Mouse (Mus musculus): ENCODE measurements around the gene Dcaf17. TPM values are rescaled to one million over a fixed set of nuclear protein-coding genes. Genes with fewer than 3 reads are reported as not detected.

The Dcaf17 gene
- polyA plus RNA-seq, 1 experiment from 2014 or later: 17.7 TPM

- 12% methylated on average over 21 of the region's 21 CpGs for WGBS
- H3K27me3 ChIP-seq (replicated peaks): no peaks in the 10 kb centered on the region
Observed at GRCm38 (mm10) chr2:71056115-71056835, 1.1 kb downstream of the Dcaf17 start.

GRCm38 (mm10) chr2:71071601-71072000 is 16.5 kb downstream of the Dcaf17 start:
- no peaks in the 10 kb centered on the region for H3K9me3 ChIP-seq
- peaks cover 16% of the 10 kb centered on the region for H3K36me3 ChIP-seq
- H3K27ac ChIP-seq (replicated peaks): no peak overlapping the region
- H3K27me3 ChIP-seq (replicated peaks): no peaks in the 10 kb centered on the region
- ATAC-seq (ENCODE audit: extremely low read depth, insufficient number of reproducible peaks, low FRiP score, low TSS enrichment): no peak
- H3K9ac ChIP-seq: no peak overlapping the region
- H3K4me2 ChIP-seq: no peak overlapping the region
- H3K4me3 ChIP-seq: no peak overlapping the region
- H3K4me1 ChIP-seq: no peaks in the 10 kb centered on the region
- WGBS: 93% methylated on average over 4 of the region's 4 CpGs

More at GRCm38 (mm10) chr2:71056115-71056835, 1.1 kb downstream of the Dcaf17 start:
- H3K9ac ChIP-seq: peak overlapping the region; percentile 91
- ATAC-seq (ENCODE audit: extremely low read depth, insufficient number of reproducible peaks, low FRiP score, low TSS enrichment): no peak
- H3K27ac ChIP-seq (replicated peaks): peak overlapping the region; percentile 92
- H3K4me1 ChIP-seq: peaks cover 12% of the 10 kb centered on the region
- H3K4me3 ChIP-seq: peak overlapping the region; percentile 80
- H3K4me2 ChIP-seq: peak overlapping the region; percentile 87
- H3K36me3 ChIP-seq: peaks cover 29% of the 10 kb centered on the region
- no peaks in the 10 kb centered on the region for H3K9me3 ChIP-seq

GRCm38 (mm10) chr2:71073330-71073729 is 18.2 kb downstream of the Dcaf17 start:
- no peak for ATAC-seq (ENCODE audit: extremely low read depth, insufficient number of reproducible peaks, low FRiP score, low TSS enrichment)
- no peaks in the 10 kb centered on the region for H3K9me3 ChIP-seq
- no peaks in the 10 kb centered on the region for H3K4me1 ChIP-seq
- H3K36me3 ChIP-seq: peaks cover 23% of the 10 kb centered on the region
- H3K4me2 ChIP-seq: no peak overlapping the region
- no peak overlapping the region for H3K9ac ChIP-seq
- no peak overlapping the region for H3K27ac ChIP-seq (replicated peaks)
- WGBS: 86% methylated on average over 3 of the region's 3 CpGs
- no peaks in the 10 kb centered on the region for H3K27me3 ChIP-seq (replicated peaks)
- H3K4me3 ChIP-seq: no peak overlapping the region

- no peaks in the 10 kb centered on the region for H3K4me1 ChIP-seq
- no peak for ATAC-seq (ENCODE audit: extremely low read depth, insufficient number of reproducible peaks, low FRiP score, low TSS enrichment)
- no peak overlapping the region for H3K4me3 ChIP-seq
- H3K27me3 ChIP-seq (replicated peaks): no peaks in the 10 kb centered on the region
- no peaks in the 10 kb centered on the region for H3K9me3 ChIP-seq
- 50% methylated on average over 3 of the region's 3 CpGs for whole genome bisulfite sequencing
- peaks cover 24% of the 10 kb centered on the region for H3K36me3 ChIP-seq
- H3K4me2 ChIP-seq: no peak overlapping the region
- H3K9ac ChIP-seq: no peak overlapping the region
- H3K27ac ChIP-seq (replicated peaks): no peak overlapping the region
Observed at GRCm38 (mm10) chr2:71073828-71074227, 18.7 kb downstream of the Dcaf17 start.

GRCm38 (mm10) chr2:71082416-71082815 is 27.3 kb downstream of the Dcaf17 start:
- no peaks in the 10 kb centered on the region for H3K4me1 ChIP-seq
- no peak overlapping the region for H3K27ac ChIP-seq (replicated peaks)
- H3K9me3 ChIP-seq: 0 out of 2 replicates have a peak, but pooled peaks cover 3% of the 10 kb centered on the region
- no peak for ATAC-seq (ENCODE audit: extremely low read depth, insufficient number of reproducible peaks, low FRiP score, low TSS enrichment)
- no peaks in the 10 kb centered on the region for H3K27me3 ChIP-seq (replicated peaks)
- no peak overlapping the region for H3K4me2 ChIP-seq
- H3K36me3 ChIP-seq: peaks cover 54% of the 10 kb centered on the region
- H3K4me3 ChIP-seq: no peak overlapping the region
- 85% methylated on average over 7 of the region's 7 CpGs for WGBS
- no peak overlapping the region for H3K9ac ChIP-seq

GRCm38 (mm10) chr2:71083454-71084193 is 28.5 kb downstream of the Dcaf17 start:
- no peak overlapping the region for H3K9ac ChIP-seq
- H3K27ac ChIP-seq (replicated peaks): no peak overlapping the region
- H3K4me1 ChIP-seq: no peaks in the 10 kb centered on the region
- no peak for ATAC-seq (ENCODE audit: extremely low read depth, insufficient number of reproducible peaks, low FRiP score, low TSS enrichment)
- H3K9me3 ChIP-seq: 0 out of 2 replicates have a peak, but pooled peaks cover 3% of the 10 kb centered on the region
- H3K27me3 ChIP-seq (replicated peaks): no peaks in the 10 kb centered on the region
- 89% methylated on average over 6 of the region's 6 CpGs for WGBS
- H3K36me3 ChIP-seq: peaks cover 60% of the 10 kb centered on the region
- H3K4me3 ChIP-seq: no peak overlapping the region
- no peak overlapping the region for H3K4me2 ChIP-seq

- WGBS: 66% methylated on average over 3 of the region's 3 CpGs
- Histone ChIP-seq H3K36me3 (peaks cover 57% of the 10 kb centered on the region), H3K4me3 (no peak overlapping the region), H3K27ac (replicated peaks) (no peak overlapping the region), H3K9me3 (no peaks in the 10 kb centered on the region), H3K4me2 (no peak overlapping the region), H3K4me1 (0 out of 2 replicates have a peak, but pooled peaks cover 8% of the 10 kb centered on the region), H3K27me3 (replicated peaks) (no peaks in the 10 kb centered on the region), H3K9ac (no peak overlapping the region)
- no peak for ATAC-seq (ENCODE audit: extremely low read depth, insufficient number of reproducible peaks, low FRiP score, low TSS enrichment)
Observed at GRCm38 (mm10) chr2:71089766-71090165, 34.6 kb downstream of the Dcaf17 start.

- H3K9ac ChIP-seq: peak overlapping the region; percentile 19; the same call in 1 of the 2 replicates
- 75% methylated on average over 4 of the region's 4 CpGs for WGBS
- ATAC-seq (ENCODE audit: extremely low read depth, insufficient number of reproducible peaks, low FRiP score, low TSS enrichment): no peak
- H3K4me3 ChIP-seq: no peak overlapping the region
- H3K4me1 ChIP-seq: peaks cover 14% of the 10 kb centered on the region
- H3K27me3 ChIP-seq (replicated peaks): no peaks in the 10 kb centered on the region
- H3K4me2 ChIP-seq: no peak overlapping the region
- H3K9me3 ChIP-seq: no peaks in the 10 kb centered on the region
- H3K36me3 ChIP-seq: peaks cover 54% of the 10 kb centered on the region
- H3K27ac ChIP-seq (replicated peaks): no peak overlapping the region
Observed at GRCm38 (mm10) chr2:71090660-71091445, 35.7 kb downstream of the Dcaf17 start.

GRCm38 (mm10) chr2:71096170-71096569 is 41.0 kb downstream of the Dcaf17 start:
- peaks cover 17% of the 10 kb centered on the region for H3K4me1 ChIP-seq
- no peaks in the 10 kb centered on the region for H3K9me3 ChIP-seq
- peak overlapping the region; percentile 18; the same call in 1 of the 2 replicates for H3K4me2 ChIP-seq
- ATAC-seq (ENCODE audit: extremely low read depth, insufficient number of reproducible peaks, low FRiP score, low TSS enrichment): no peak
- WGBS: 11% methylated on average over 7 of the region's 7 CpGs
- peaks cover 28% of the 10 kb centered on the region for H3K36me3 ChIP-seq
- peak overlapping the region; percentile 53 for H3K27ac ChIP-seq (replicated peaks)
- H3K4me3 ChIP-seq: no peak overlapping the region
- no peak overlapping the region for H3K9ac ChIP-seq
- H3K27me3 ChIP-seq (replicated peaks): no peaks in the 10 kb centered on the region

- H3K36me3 ChIP-seq: peaks cover 7% of the 10 kb centered on the region; the same call in 1 of the 2 replicates
- no peak overlapping the region for H3K9ac ChIP-seq
- H3K4me2 ChIP-seq: no peak overlapping the region
- H3K4me1 ChIP-seq: peaks cover 14% of the 10 kb centered on the region
- WGBS: 75% methylated on average over 10 of the region's 10 CpGs
- ATAC-seq (ENCODE audit: extremely low read depth, insufficient number of reproducible peaks, low FRiP score, low TSS enrichment): no peak
- no peaks in the 10 kb centered on the region; the same call in 1 of the 2 replicates for H3K27me3 ChIP-seq (replicated peaks)
- no peaks in the 10 kb centered on the region for H3K9me3 ChIP-seq
- no peak overlapping the region for H3K4me3 ChIP-seq
- no peak overlapping the region for H3K27ac ChIP-seq (replicated peaks)
Observed at GRCm38 (mm10) chr2:71102621-71103291, 47.6 kb downstream of the Dcaf17 start.
